Mouse (Mus musculus): ENCODE data around the gene Nfkb2. TPM values are rescaled to one million over a fixed set of nuclear protein-coding genes. Genes with fewer than 3 reads are reported as not detected.
A peak's percentile ranks its signal among the peaks of the same experiment; 100 is the strongest.

Nfkb2 gene
- polyA plus RNA-seq, 1 experiment from 2014 or later, result 6.1 TPM

DNA sequence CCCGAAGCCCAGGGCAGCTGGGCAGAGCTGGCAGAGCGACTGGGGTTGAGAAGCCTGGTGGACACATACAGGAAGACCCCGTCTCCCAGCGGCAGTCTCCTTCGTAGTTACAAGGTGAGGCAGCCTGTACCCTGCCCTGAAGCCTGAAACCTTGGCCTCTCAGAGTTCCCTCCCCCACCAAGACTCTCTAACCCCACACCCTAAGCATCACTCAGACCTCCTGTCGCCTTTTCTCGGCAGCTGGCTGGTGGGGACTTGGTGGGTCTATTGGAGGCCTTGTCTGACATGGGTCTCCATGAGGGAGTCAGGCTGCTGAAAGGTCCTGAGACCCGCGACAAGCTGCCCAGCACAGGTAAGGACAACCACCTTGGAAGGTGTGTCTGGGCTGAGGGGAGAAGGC, 7.2 kb downstream of the Nfkb2 start:
- Histone ChIP-seq H3K4me1 (replicated peaks; ENCODE audit: control insufficient read depth, insufficient read depth, low read length) (0 out of 2 replicates have a peak, but pooled peaks cover 7% of the 10 kb centered on the region), H3K4me2 (replicated peaks; ENCODE audit: low read depth) (no peak overlapping the region), H3K4me3 (ENCODE audit: low read depth, low read length) (no peak overlapping the region), H3K36me3 (ENCODE audit: control insufficient read depth, insufficient read depth) (peaks cover 37% of the 10 kb centered on the region), H3K27ac (ENCODE audit: low read depth, low read length) (no peak overlapping the region), H3K9ac (ENCODE audit: low read depth, low read length) (no peak overlapping the region), H3K27me3 (replicated peaks; ENCODE audit: control insufficient read depth, insufficient read depth, low read length) (peaks cover 14% of the 10 kb centered on the region), H3K9me3 (ENCODE audit: control insufficient read depth) (no peaks in the 10 kb centered on the region)
- ATAC-seq, result no peak
- 86% methylated on average over 9 of the region's 9 CpGs for WGBS
- no peak for TF ChIP-seq CTCF (IDR thresholded peaks at IDR 0.05; ENCODE audit: low read depth)

DNA sequence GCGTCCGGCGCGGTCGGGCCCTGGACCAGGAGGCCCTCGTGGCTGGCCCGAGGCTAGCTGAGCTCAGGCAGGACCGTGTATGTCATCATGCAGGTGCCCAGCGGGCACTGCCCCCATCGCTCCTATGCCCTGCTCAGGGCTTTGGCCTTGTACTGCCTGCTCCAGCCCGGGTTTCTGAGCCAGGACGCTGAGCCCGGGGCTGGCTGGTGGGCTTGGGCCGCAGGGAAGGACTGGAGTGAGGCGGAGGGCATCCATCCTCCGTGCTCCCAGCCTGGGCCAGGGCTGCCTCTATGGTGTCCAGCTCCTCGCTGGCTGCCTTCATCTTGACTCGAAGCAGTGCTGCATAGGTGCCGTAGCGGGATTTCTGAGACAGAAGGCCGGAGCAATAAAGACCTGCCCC, 8.4 kb downstream of the Nfkb2 start:
- Histone ChIP-seq H3K9me3 (ENCODE audit: control insufficient read depth) (no peaks in the 10 kb centered on the region), H3K36me3 (ENCODE audit: control insufficient read depth, insufficient read depth) (peaks cover 28% of the 10 kb centered on the region), H3K27me3 (replicated peaks; ENCODE audit: control insufficient read depth, insufficient read depth, low read length) (peaks cover 27% of the 10 kb centered on the region), H3K4me2 (replicated peaks; ENCODE audit: low read depth) (no peak overlapping the region), H3K27ac (ENCODE audit: low read depth, low read length) (no peak overlapping the region), H3K4me3 (ENCODE audit: low read depth, low read length) (no peak overlapping the region), H3K4me1 (replicated peaks; ENCODE audit: control insufficient read depth, insufficient read depth, low read length) (0 out of 2 replicates have a peak, but pooled peaks cover 7% of the 10 kb centered on the region), H3K9ac (ENCODE audit: low read depth, low read length) (no peak overlapping the region)
- 93% methylated on average over 20 of the region's 21 CpGs for WGBS
- TF ChIP-seq CTCF (IDR thresholded peaks at IDR 0.05; ENCODE audit: low read depth), result no peak
- ATAC-seq, result no peak

DNA sequence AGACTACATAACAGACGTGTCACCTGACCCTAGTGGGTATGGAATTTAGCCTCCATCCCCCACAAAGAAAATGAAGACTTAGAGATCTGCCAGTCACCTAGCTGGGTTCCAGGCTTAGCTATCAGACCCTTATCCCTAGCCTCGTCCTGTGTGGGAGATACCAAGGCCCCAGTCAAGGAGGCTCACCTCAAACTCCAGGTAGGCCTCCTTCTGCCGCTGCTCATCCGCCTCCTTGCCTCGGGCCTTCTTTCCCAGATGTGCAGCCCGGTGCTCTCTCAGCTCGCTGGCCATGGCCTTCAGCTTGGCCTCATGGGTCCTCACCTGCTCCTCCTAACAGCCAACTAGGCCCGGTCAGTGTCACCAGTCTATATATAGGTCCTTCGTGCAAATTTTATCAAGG, 9.0 kb downstream of the Nfkb2 start:
- no peak for ATAC-seq
- Histone ChIP-seq H3K4me1 (replicated peaks; ENCODE audit: control insufficient read depth, insufficient read depth, low read length) (0 out of 2 replicates have a peak, but pooled peaks cover 7% of the 10 kb centered on the region), H3K9me3 (ENCODE audit: control insufficient read depth) (no peaks in the 10 kb centered on the region), H3K36me3 (ENCODE audit: control insufficient read depth, insufficient read depth) (peaks cover 27% of the 10 kb centered on the region), H3K27me3 (replicated peaks; ENCODE audit: control insufficient read depth, insufficient read depth, low read length) (peaks cover 31% of the 10 kb centered on the region), H3K27ac (ENCODE audit: low read depth, low read length) (no peak overlapping the region), H3K9ac (ENCODE audit: low read depth, low read length) (no peak overlapping the region), H3K4me3 (ENCODE audit: low read depth, low read length) (no peak overlapping the region), H3K4me2 (replicated peaks; ENCODE audit: low read depth) (no peak overlapping the region)
- WGBS, result 90% methylated on average over 9 of the region's 9 CpGs
- no peak for TF ChIP-seq CTCF (IDR thresholded peaks at IDR 0.05; ENCODE audit: low read depth)

DNA sequence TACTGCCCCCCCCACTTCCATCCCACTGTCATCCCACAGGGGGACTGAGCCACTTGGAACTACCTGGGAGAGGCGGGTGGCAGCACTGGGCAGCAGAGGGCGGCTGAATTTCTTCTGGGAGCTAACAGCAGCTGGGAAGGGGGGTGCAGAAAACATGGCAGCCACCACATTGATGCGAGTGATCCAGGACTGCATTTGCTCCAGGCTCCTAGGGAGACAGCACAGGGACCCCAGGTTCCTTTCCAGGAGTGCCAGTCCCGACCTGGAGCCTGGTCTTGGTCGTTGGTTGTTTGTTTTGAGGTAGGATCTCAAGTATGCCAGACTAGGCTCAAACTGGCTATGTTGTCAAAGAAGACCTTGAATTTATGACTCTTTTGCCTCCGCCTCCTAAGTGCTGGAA, 9.5 kb downstream of the Nfkb2 start:
- H3K9me3 ChIP-seq (ENCODE audit: control insufficient read depth), result no peaks in the 10 kb centered on the region
- 75% methylated on average over 6 of the region's 6 CpGs for WGBS
- H3K4me2 ChIP-seq (replicated peaks; ENCODE audit: low read depth), result no peak overlapping the region
- peaks cover 36% of the 10 kb centered on the region for H3K27me3 ChIP-seq (replicated peaks; ENCODE audit: control insufficient read depth, insufficient read depth, low read length)
- H3K36me3 ChIP-seq (ENCODE audit: control insufficient read depth, insufficient read depth), result peaks cover 27% of the 10 kb centered on the region
- no peak overlapping the region for H3K4me3 ChIP-seq (ENCODE audit: low read depth, low read length)
- TF ChIP-seq CTCF (IDR thresholded peaks at IDR 0.05; ENCODE audit: low read depth), result no peak
- H3K9ac ChIP-seq (ENCODE audit: low read depth, low read length), result no peak overlapping the region
- 0 out of 2 replicates have a peak, but pooled peaks cover 7% of the 10 kb centered on the region for H3K4me1 ChIP-seq (replicated peaks; ENCODE audit: control insufficient read depth, insufficient read depth, low read length)
- H3K27ac ChIP-seq (ENCODE audit: low read depth, low read length), result no peak overlapping the region
- ATAC-seq, result no peak

DNA sequence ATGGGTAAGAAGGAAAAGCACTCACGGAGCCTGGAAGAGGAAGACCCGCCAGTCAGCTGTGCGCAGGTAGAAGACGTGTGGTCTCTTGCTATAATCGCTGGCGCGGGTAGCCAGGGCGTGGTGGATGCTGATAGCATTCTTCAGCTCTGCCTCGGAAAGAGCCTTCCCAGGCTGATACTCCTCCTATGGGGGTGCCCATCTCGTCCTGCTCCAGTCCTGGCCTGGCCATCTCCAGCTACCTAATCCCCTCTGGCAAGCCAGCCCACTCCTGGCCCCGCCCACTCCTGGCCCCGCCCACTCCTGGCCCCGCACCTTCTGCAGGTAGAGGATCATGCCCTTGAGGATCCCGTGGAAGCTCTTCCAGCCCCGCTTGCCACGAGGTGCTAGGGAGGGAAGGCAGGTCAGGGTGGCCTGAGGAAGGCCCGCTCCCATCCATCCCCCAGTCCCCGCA, 10.1 kb downstream of the Nfkb2 start:
- WGBS, result 24% methylated on average over 18 of the region's 18 CpGs
- H3K4me2 ChIP-seq (replicated peaks; ENCODE audit: low read depth), result peak overlapping the region; percentile 25; the same call in 1 of the 2 replicates
- peaks cover 27% of the 10 kb centered on the region for H3K36me3 ChIP-seq (ENCODE audit: control insufficient read depth, insufficient read depth)
- no peak for TF ChIP-seq CTCF (IDR thresholded peaks at IDR 0.05; ENCODE audit: low read depth)
- no peak overlapping the region for H3K27ac ChIP-seq (ENCODE audit: low read depth, low read length)
- H3K9ac ChIP-seq (ENCODE audit: low read depth, low read length), result 0 out of 2 replicates have a peak overlapping the region, but pooled peaks have one; percentile 12
- H3K4me3 ChIP-seq (ENCODE audit: low read depth, low read length), result no peak overlapping the region
- H3K9me3 ChIP-seq (ENCODE audit: control insufficient read depth), result no peaks in the 10 kb centered on the region
- 0 out of 2 replicates have a peak, but pooled peaks cover 1% of the 10 kb centered on the region for H3K4me1 ChIP-seq (replicated peaks; ENCODE audit: control insufficient read depth, insufficient read depth, low read length)
- no peak for ATAC-seq
- peaks cover 41% of the 10 kb centered on the region for H3K27me3 ChIP-seq (replicated peaks; ENCODE audit: control insufficient read depth, insufficient read depth, low read length)

DNA sequence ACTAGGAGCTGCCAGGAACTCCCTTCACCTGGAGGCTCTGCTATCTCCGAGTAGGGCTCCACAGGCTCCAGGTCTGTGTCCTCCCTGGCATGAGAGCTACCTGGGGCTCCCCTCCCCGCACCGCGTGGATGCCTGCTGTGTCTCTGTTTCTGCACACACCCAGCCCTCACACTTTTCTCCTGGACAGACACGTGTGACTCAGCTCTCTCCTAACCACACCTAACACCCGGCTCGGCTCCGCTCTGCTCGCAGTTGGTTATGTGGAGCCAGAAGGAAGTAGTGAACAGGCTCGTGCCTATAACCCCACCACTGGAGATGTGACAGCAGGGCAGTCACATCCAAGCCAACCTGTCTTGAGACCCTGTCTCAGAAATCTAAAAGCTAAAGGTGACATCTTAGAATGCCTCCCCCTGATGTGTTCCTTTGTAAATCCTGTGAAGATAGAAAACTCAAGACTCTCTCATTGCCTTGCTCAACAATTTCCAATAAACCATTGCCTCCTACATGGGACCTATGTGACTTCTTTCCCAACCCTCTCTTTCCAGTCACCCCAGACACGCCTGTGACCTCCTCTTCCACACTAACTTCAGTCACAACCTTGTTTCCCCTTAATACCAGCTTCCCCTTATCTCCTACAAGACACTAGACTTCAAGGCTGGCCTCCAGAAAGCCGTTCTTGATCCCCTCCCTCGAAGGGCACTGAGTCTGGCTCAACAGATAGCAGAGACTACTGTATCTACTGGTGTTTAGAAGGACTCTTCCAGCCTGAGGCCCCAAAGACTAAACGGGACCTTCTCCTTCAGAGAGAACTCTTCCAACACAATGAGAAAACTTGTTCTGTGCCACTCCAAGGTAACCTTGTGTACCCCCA, 11.0 kb downstream of the Nfkb2 start:
- no peak for TF ChIP-seq CTCF (IDR thresholded peaks at IDR 0.05; ENCODE audit: low read depth)
- Histone ChIP-seq H3K9ac (ENCODE audit: low read depth, low read length) (no peak overlapping the region), H3K27me3 (replicated peaks; ENCODE audit: control insufficient read depth, insufficient read depth, low read length) (peaks cover 48% of the 10 kb centered on the region), H3K27ac (ENCODE audit: low read depth, low read length) (no peak overlapping the region; the same call in 1 of the 2 replicates), H3K4me1 (replicated peaks; ENCODE audit: control insufficient read depth, insufficient read depth, low read length) (no peaks in the 10 kb centered on the region), H3K4me2 (replicated peaks; ENCODE audit: low read depth) (peak overlapping the region; percentile 25; the same call in 1 of the 2 replicates), H3K36me3 (ENCODE audit: control insufficient read depth, insufficient read depth) (peaks cover 20% of the 10 kb centered on the region), H3K9me3 (ENCODE audit: control insufficient read depth) (no peaks in the 10 kb centered on the region), H3K4me3 (ENCODE audit: low read depth, low read length) (no peak overlapping the region)
- no peak for ATAC-seq
- 20% methylated on average over 14 of the region's 14 CpGs for WGBS
